Mouse (Mus musculus): ENCODE data around the gene Dmkn. TPM values are rescaled to one million over a fixed set of nuclear protein-coding genes. Genes with fewer than 3 reads are reported as not detected.
A peak's percentile ranks its signal among the peaks of the same experiment; 100 is the strongest.
"Not testable (repeated sequence)": the region's sequence is repeated elsewhere in the genome, so short reads cannot be mapped to it uniquely, and the experiment has no call there.

Gene Dmkn
- polyA plus RNA-seq, 1 experiment from 2014 or later, result 74.3 TPM

DNA sequence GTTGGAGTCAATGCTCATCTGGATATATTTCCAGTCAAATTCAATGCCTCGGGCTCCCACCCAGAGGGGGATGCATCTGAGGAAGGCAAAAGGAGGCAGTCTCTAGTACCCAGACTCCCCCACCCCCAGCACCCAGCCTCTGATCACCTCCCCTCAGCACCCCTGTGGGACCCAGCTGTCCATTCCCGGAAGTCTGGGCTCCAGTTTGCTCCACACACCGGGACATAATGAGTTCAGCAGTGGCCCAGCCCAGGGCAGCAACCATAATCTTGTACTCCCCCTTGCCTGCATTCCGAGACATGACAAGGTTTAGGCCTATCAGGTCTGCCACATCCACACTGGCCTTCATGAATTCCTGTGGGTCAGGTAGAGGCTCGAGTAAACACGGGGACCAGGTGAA lies 35.3 kb upstream of the Dmkn start:
- Histone ChIP-seq H3K9ac (replicated peaks; ENCODE audit: low read depth) (0 out of 2 replicates have a peak overlapping the region, but pooled peaks have one; percentile 85), H3K27me3 (replicated peaks; ENCODE audit: insufficient read depth, low read length) (no peaks in the 10 kb centered on the region), H3K36me3 (ENCODE audit: insufficient read depth, low read length) (no peaks in the 10 kb centered on the region), H3K9me3 (ENCODE audit: low read length) (no peaks in the 10 kb centered on the region), H3K4me1 (ENCODE audit: insufficient read depth, low read depth, low read length) (peaks cover 17% of the 10 kb centered on the region), H3K4me2 (replicated peaks; ENCODE audit: low read depth, low read length) (peak overlapping the region; percentile 92), H3K4me3 (ENCODE audit: low read depth, low read length) (no peak overlapping the region), H3K27ac (ENCODE audit: low read length) (no peak overlapping the region)
- DNase-seq (ENCODE audit: low spot score) (no peak), ATAC-seq (no peak)
- no peak for TF ChIP-seq CTCF (IDR thresholded peaks at IDR 0.05)
- TF ChIP-seq EP300 (IDR thresholded peaks at IDR 0.05), result no peak
- WGBS, result 67% methylated on average over 6 of the region's 6 CpGs

DNA sequence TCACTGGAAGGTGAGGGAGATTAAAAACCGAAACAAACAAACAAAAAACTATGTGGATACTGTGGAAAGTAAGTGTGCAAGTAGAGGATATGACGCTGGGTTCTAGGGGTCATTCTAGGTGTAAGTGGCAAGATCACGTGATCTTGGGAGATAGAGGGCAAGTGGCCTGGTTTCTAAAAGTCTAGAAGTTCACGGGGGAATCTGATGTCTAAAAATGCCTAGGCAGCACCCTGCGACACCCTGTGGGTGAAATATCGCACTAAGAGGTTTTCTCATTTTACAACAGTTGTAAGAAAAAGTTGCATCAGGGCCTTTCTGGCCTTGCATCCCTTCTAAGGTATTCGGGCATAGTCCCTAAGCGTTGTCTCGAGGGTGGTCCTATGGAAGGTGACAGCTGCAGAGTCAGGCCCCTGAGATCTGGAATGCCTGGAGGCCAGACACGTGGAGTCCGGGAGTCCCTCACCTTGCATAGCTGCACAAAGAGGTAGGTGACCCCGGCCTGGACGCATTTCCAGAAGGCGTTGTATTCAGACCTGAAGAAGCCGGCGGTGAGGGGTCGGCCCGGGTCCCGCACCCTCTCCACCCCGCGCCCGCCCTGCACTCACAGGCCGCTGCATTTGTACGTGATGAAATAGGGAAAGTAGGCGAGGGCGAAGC lies 34.7 kb upstream of the Dmkn start:
- TF ChIP-seq EP300 (IDR thresholded peaks at IDR 0.05) (no peak), CTCF (IDR thresholded peaks at IDR 0.05) (no peak)
- Histone ChIP-seq H3K9me3 (ENCODE audit: low read length) (no peaks in the 10 kb centered on the region), H3K4me1 (ENCODE audit: insufficient read depth, low read depth, low read length) (peaks cover 17% of the 10 kb centered on the region), H3K27me3 (replicated peaks; ENCODE audit: insufficient read depth, low read length) (no peaks in the 10 kb centered on the region), H3K4me3 (ENCODE audit: low read depth, low read length) (peak overlapping the region; percentile 77), H3K4me2 (replicated peaks; ENCODE audit: low read depth, low read length) (peak overlapping the region; percentile 92), H3K27ac (ENCODE audit: low read length) (peak overlapping the region; percentile 40), H3K9ac (replicated peaks; ENCODE audit: low read depth) (peak overlapping the region; percentile 85), H3K36me3 (ENCODE audit: insufficient read depth, low read length) (no peaks in the 10 kb centered on the region)
- 6% methylated on average over 26 of the region's 26 CpGs for WGBS
- ATAC-seq, result peak; percentile 20
- peak; percentile 36 for DNase-seq (ENCODE audit: low spot score)

DNA sequence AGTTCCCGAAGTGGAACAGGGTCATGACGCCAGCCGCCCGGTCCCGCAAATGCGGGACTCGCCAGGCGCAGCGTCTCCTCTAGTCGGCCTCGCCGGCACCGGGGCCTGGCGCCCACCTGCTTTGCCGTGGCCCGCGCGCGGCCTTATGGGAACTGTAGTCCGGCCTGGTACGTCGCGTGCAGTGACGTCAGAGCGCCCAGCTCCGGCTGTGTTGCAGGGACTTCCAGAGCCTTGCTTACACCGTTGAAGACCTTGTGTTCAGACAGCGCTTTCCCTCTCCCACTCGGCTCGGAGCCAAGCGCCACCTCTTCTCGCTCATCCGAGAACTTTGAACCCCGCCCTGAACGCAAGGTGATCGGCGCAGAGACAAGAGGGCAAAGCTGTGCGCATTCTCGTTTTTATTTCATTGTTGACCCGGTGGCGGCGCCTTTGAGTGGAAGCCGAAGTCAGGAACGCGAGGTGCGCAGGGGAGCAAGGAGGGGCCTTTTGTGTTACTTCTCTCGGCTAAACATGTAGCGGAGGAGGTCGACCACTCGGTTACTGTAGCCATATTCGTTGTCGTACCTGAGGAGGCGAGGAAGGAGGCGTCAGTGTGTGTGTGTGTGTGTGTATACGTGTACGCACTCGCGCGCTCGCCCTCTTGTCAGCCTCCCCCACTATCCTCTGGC lies 34.0 kb upstream of the Dmkn start, which contains the start of gene Tmem147:
Gene Tmem147 (minus strand): TSS at position 145 of the 668 bp plus-strand sequence.
- Histone ChIP-seq H3K4me2 (replicated peaks; ENCODE audit: low read depth, low read length) (peak within 1 kb of the TSS; percentile 92), H3K4me1 (ENCODE audit: insufficient read depth, low read depth, low read length) (peaks cover 17% of the 10 kb centered on the region), H3K36me3 (ENCODE audit: insufficient read depth, low read length) (no peaks in the 10 kb centered on the region), H3K4me3 (ENCODE audit: low read depth, low read length) (peak within 1 kb of the TSS; percentile 77), H3K9me3 (ENCODE audit: low read length) (no peaks in the 10 kb centered on the region), H3K27ac (ENCODE audit: low read length) (peak within 1 kb of the TSS; percentile 79), H3K9ac (replicated peaks; ENCODE audit: low read depth) (peak within 1 kb of the TSS; percentile 85), H3K27me3 (replicated peaks; ENCODE audit: insufficient read depth, low read length) (no peaks in the 10 kb centered on the region)
- DNase-seq (ENCODE audit: low spot score), result peak; percentile 96
- 2% methylated on average over 59 of the region's 60 CpGs for WGBS
- ATAC-seq, result peak; percentile 99
- peak; percentile 60 for TF ChIP-seq CTCF (IDR thresholded peaks at IDR 0.05)
- TF ChIP-seq EP300 (IDR thresholded peaks at IDR 0.05), result no peak

DNA sequence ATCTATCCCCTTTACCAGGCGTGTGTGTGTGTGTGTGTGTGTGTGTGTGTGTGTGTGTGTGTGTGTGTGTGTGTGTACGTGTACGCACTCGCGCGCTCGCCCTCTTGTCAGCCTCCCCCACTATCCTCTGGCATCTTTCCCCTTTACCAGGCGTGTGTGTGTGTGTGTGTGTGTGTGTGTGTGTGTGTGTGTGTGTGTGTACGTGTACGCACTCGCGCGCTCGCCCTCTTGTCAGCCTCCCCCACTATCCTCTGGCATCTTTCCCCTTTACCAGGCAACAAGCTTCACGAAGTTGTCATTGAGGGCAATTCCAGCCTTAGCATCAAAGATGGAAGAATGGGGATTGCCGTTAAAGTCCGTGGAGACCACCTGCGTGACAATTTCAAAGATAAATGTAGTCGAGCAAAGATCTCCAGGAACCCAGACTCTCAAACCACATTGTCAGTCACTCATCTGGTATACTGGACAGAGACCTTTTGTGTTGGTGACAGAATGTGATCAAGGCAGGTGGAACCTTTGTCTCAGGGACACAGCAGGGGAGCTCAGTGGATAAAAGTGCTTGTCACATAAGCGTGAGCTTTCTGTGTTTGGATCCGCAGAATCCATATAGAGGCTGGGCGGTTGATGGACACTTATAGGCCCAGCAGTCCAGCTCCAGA lies 33.4 kb upstream of the Dmkn start:
- Histone ChIP-seq H3K9ac (replicated peaks; ENCODE audit: low read depth) (peak overlapping the region; percentile 85; the same call in 1 of the 2 replicates), H3K4me2 (replicated peaks; ENCODE audit: low read depth, low read length) (peak overlapping the region; percentile 92), H3K4me1 (ENCODE audit: insufficient read depth, low read depth, low read length) (peaks cover 17% of the 10 kb centered on the region), H3K27ac (ENCODE audit: low read length) (peak overlapping the region; percentile 79), H3K4me3 (ENCODE audit: low read depth, low read length) (peak overlapping the region; percentile 77)
- H3K9me3 ChIP-seq (ENCODE audit: low read length); DNase-seq (ENCODE audit: low spot score); H3K27me3 ChIP-seq (replicated peaks; ENCODE audit: insufficient read depth, low read length); H3K36me3 ChIP-seq (ENCODE audit: insufficient read depth, low read length): not testable (repeated sequence)
- WGBS, result 26% methylated on average over 11 of the region's 22 CpGs
- ATAC-seq, result peak; percentile 6

DNA sequence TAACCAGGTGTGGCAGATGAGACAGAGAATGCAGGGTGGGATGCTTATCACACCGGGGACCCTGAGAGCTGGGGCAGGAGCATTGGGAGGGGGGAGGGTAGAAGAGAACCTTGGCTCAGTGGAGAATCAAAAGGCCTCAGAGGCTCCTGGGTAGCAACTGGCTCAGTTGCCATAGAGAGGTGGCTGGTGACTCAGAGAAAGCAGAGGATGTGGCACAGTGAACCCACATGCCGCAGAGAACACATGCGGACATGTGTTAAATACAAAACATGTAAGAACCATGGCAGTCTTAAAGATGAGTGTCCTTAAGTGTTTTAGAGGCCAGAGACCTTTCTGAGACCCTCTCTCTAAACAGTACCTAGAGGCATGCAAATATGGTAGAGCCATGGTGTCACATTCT lies 27.3 kb upstream of the Dmkn start:
- Histone ChIP-seq H3K36me3 (ENCODE audit: insufficient read depth, low read length) (no peaks in the 10 kb centered on the region), H3K4me1 (ENCODE audit: insufficient read depth, low read depth, low read length) (no peaks in the 10 kb centered on the region), H3K27me3 (replicated peaks; ENCODE audit: insufficient read depth, low read length) (no peaks in the 10 kb centered on the region), H3K4me3 (ENCODE audit: low read depth, low read length) (no peak overlapping the region), H3K27ac (ENCODE audit: low read length) (no peak overlapping the region), H3K9me3 (ENCODE audit: low read length) (no peaks in the 10 kb centered on the region), H3K4me2 (replicated peaks; ENCODE audit: low read depth, low read length) (no peak overlapping the region), H3K9ac (replicated peaks; ENCODE audit: low read depth) (no peak overlapping the region)
- TF ChIP-seq EP300 (IDR thresholded peaks at IDR 0.05) (no peak), CTCF (IDR thresholded peaks at IDR 0.05) (no peak; the same call in 1 of the 2 replicates)
- ATAC-seq (no peak), DNase-seq (ENCODE audit: low spot score) (no peak)
- 86% methylated on average over 3 of the region's 3 CpGs for WGBS

DNA sequence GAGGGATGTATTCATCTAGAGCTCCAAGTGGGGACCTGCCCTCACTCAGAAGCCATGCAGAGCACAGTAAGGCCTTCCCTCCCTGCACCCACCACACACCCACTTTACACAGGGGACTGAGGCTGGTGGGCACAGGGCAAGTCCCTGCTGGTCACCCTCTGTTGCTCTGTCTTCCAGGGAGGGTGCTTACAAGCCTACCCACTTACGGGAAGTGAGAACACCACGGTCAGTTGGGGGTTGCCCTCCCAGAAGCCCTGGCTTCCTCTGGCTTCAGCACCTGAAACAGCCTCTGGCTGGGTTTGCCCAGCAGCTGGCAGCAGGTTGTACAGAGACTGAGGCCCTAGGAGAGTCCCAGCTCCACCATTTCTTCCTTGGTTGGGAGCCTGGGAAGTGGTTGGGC lies 21.0 kb upstream of the Dmkn start:
- H3K27ac ChIP-seq (ENCODE audit: low read length); ATAC-seq; H3K4me1 ChIP-seq (ENCODE audit: insufficient read depth, low read depth, low read length); H3K9ac ChIP-seq (replicated peaks; ENCODE audit: low read depth); DNase-seq (ENCODE audit: low spot score); H3K4me3 ChIP-seq (ENCODE audit: low read depth, low read length); H3K36me3 ChIP-seq (ENCODE audit: insufficient read depth, low read length); H3K27me3 ChIP-seq (replicated peaks; ENCODE audit: insufficient read depth, low read length); H3K9me3 ChIP-seq (ENCODE audit: low read length); H3K4me2 ChIP-seq (replicated peaks; ENCODE audit: low read depth, low read length): not testable (repeated sequence)
- WGBS, result 56% methylated on average over 2 of the region's 2 CpGs

DNA sequence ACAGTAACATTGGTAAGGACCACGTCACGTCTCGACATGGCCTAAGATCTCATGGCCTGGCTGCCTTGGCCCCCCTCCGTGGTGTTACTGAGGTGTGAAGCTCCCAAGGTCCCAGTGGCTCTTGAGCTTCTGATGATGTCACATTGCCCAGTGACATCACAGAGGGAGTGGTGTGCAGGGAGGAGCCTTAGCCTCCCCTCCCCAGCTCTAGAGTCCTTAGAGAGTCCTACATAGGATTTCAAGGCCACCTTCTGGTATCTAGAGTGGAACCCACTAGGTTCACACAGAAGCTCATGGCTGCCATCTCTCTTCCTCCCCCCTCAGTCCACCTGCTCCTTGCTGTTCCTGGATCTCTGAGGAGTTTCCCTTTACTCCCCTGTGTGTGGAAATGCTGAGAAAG lies 19.9 kb upstream of the Dmkn start, which contains the start of gene Gapdhs:
Gene Gapdhs (minus strand): TSS at position 65 of the 400 bp plus-strand sequence.
- H3K27ac ChIP-seq (ENCODE audit: low read length), result peak within 1 kb of the TSS; percentile 64; the same call in 1 of the 2 replicates
- ATAC-seq, result peak; percentile 60
- H3K27me3 ChIP-seq (replicated peaks; ENCODE audit: insufficient read depth, low read length); H3K4me1 ChIP-seq (ENCODE audit: insufficient read depth, low read depth, low read length); H3K4me2 ChIP-seq (replicated peaks; ENCODE audit: low read depth, low read length); H3K9ac ChIP-seq (replicated peaks; ENCODE audit: low read depth); H3K9me3 ChIP-seq (ENCODE audit: low read length); H3K36me3 ChIP-seq (ENCODE audit: insufficient read depth, low read length); H3K4me3 ChIP-seq (ENCODE audit: low read depth, low read length): not testable (repeated sequence)
- 67% methylated on average over 1 of the region's 4 CpGs for WGBS
- peak; percentile 60 for DNase-seq (ENCODE audit: low spot score)
